Mouse (Mus musculus) erythroblast, embryonic 14.5 days (primary cell): Measurements from ENCODE around the gene Fndc3a.

Experiments
- GATA1 ChIP-seq: IDR thresholded peaks from 2 replicates; pipeline ENCODE4 v1.6.1; 2012; ENCODE audit warnings: low read length, inconsistent platforms, mixed read lengths
- TAL1 ChIP-seq: IDR thresholded peaks from 3 replicates; pipeline ENCODE4 v1.6.1; 2012; ENCODE audit warnings: low read length, inconsistent platforms, mixed read lengths

- TF ChIP-seq TAL1: no peak
- no peak for TF ChIP-seq GATA1
These were observed 603 bp downstream of the Fndc3a start for GRCm38 (mm10) chr14:72709091-72709709.
